ENCODE assay signal across 12 mouse cellular contexts in the genomic region with DNA sequence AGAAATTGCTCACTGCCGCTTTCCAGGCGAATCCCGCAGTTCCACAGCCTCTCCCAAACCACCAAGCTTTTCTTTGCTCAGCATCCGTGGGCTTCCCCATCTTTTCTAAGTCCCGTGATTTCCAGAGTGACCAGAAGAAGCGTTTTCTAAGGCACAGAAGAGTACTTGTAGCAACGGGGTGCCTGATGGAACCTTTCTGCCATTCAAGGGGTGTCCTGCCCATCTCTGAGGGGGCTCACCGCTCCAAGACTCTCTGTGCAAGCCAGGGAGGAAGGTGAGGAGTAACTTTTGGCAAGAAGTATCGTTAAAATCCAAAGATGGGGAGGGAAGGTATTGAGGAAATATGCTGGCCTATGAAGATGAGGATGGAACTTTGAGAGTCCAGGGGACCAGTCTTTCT. TPM values are rescaled to one million over a fixed set of nuclear protein-coding genes. Genes with fewer than 3 reads are reported as not detected.
DNase-seq lines count a peak whose midpoint lies in the region; ATAC-seq and TF ChIP-seq lines count a peak whose summit lies in the region.
"Had no signal": no experiment of that assay in that cellular context is flagged by ENCODE, and none has a peak within 500 bp of the region (broad histone marks: within the 10 kb centered on the region; RNA-seq: fewer than 3 reads in every experiment).

No protein-coding gene starts in this region.

- no peak overlapping the region for H3K9ac ChIP-seq in heart, adult 2 months (ENCODE audit: low read depth, low read length)
- H3K9ac ChIP-seq in lung, embryonic 14.5 days = peak overlapping the region; percentile 98
- no peak overlapping the region for H3K9ac ChIP-seq in limb, embryonic 11.5 days (ENCODE audit: low read length)
- peak overlapping the region; percentile 66; the same call in 1 of the 2 replicates for H3K9ac ChIP-seq in stomach, embryonic 15.5 days
- H3K9ac ChIP-seq in midbrain, embryonic 13.5 days (replicated peaks) = no peak overlapping the region
- H3K9ac ChIP-seq: midbrain, embryonic 12.5 days had no signal

- peak overlapping the region; percentile 87 for H3K27ac ChIP-seq in heart, embryonic 10.5 days
- H3K27ac ChIP-seq in heart, adult 2 months = no peak overlapping the region; the same call in 1 of the 2 replicates
- peak overlapping the region; percentile 98 for H3K27ac ChIP-seq in lung, embryonic 14.5 days (ENCODE audit: low read depth)
- peak overlapping the region; percentile 8; the same call in 1 of the 2 replicates for H3K27ac ChIP-seq in limb, embryonic 11.5 days (replicated peaks; ENCODE audit: low read depth, low read length)
- H3K27ac ChIP-seq in stomach, embryonic 15.5 days = peak overlapping the region; percentile 96
- no peak overlapping the region for H3K27ac ChIP-seq in midbrain, embryonic 13.5 days
- H3K27ac ChIP-seq: midbrain, embryonic 12.5 days had no signal

- DNase-seq in heart, embryonic 10.5 days (ENCODE audit: low spot score) = peak; percentile 72
- DNase-seq in heart, adult 2 months = no peak
- peak; percentile 53 for DNase-seq in lung, embryonic 14.5 days
- DNase-seq in lung, postnatal 10 days = no peak
- peak; percentile 45 for DNase-seq in limb, embryonic 11.5 days (ENCODE audit: low spot score)
- DNase-seq in spleen, postnatal 36 days (ENCODE audit: low spot score in 2 of 2) = no peak
- DNase-seq: gastrocnemius, postnatal 25 days; retina, postnatal 1 day had no signal

- no peak for TF ChIP-seq EP300 in heart, adult 2 months (IDR thresholded peaks at IDR 0.05; ENCODE audit: insufficient read depth, low read depth, low read length)

- TF ChIP-seq POLR2A in heart, adult 2 months (IDR thresholded peaks at IDR 0.05; ENCODE audit: insufficient read depth, low read depth, low read length) = no peak

- H3K9me3 ChIP-seq in heart, embryonic 10.5 days = no peaks in the 10 kb centered on the region
- no peaks in the 10 kb centered on the region for H3K9me3 ChIP-seq in lung, embryonic 14.5 days (ENCODE audit: low read depth, low read length)
- H3K9me3 ChIP-seq in limb, embryonic 11.5 days (ENCODE audit: control insufficient read depth, low read length) = no peaks in the 10 kb centered on the region
- no peaks in the 10 kb centered on the region for H3K9me3 ChIP-seq in stomach, embryonic 15.5 days
- H3K9me3 ChIP-seq in midbrain, embryonic 13.5 days = no peaks in the 10 kb centered on the region
- H3K9me3 ChIP-seq: midbrain, embryonic 12.5 days had no signal

- 2% methylated on average over 9 of the region's 9 CpGs for WGBS in heart, embryonic 10.5 days
- 9% methylated on average over 9 of the region's 9 CpGs for WGBS in heart, adult 2 months
- 2% methylated on average over 9 of the region's 9 CpGs for WGBS in lung, embryonic 14.5 days
- 3% methylated on average over 9 of the region's 9 CpGs for WGBS in limb, embryonic 11.5 days
- 15% methylated on average over 9 of the region's 9 CpGs for WGBS in stomach, embryonic 15.5 days
- WGBS in midbrain, embryonic 13.5 days = 1% methylated on average over 9 of the region's 9 CpGs

- H3K27me3 ChIP-seq in heart, embryonic 10.5 days (ENCODE audit: insufficient read depth, poor library complexity, severe bottlenecking) = peaks cover 100% of the 10 kb centered on the region
- H3K27me3 ChIP-seq in heart, adult 2 months (ENCODE audit: control insufficient read depth, insufficient read depth, low read length) = peaks cover 10% of the 10 kb centered on the region
- peaks cover 33% of the 10 kb centered on the region for H3K27me3 ChIP-seq in lung, embryonic 14.5 days (ENCODE audit: insufficient read depth, low read length)
- peaks cover 10% of the 10 kb centered on the region for H3K27me3 ChIP-seq in limb, embryonic 11.5 days (ENCODE audit: control insufficient read depth, insufficient read depth, low read length)
- no peaks in the 10 kb centered on the region for H3K27me3 ChIP-seq in stomach, embryonic 15.5 days (replicated peaks)
- peaks cover 99% of the 10 kb centered on the region for H3K27me3 ChIP-seq in midbrain, embryonic 13.5 days

- TF ChIP-seq CTCF in heart, adult 2 months (IDR thresholded peaks at IDR 0.05) = no peak
- TF ChIP-seq CTCF in lung, embryonic 14.5 days (IDR thresholded peaks at IDR 0.05; ENCODE audit: low read depth) = no peak

- H3K79me2 ChIP-seq in heart, adult 2 months (replicated peaks; ENCODE audit: control insufficient read depth, insufficient read depth, low read length) = no peaks in the 10 kb centered on the region

- ATAC-seq in lung, embryonic 14.5 days (ENCODE audit: insufficient read depth) = no peak
- ATAC-seq in limb, embryonic 11.5 days (ENCODE audit: insufficient number of reproducible peaks, low FRiP score, low TSS enrichment, low read depth) = no peak
- no peak for ATAC-seq in stomach, embryonic 15.5 days (ENCODE audit: insufficient read depth, low FRiP score, low read depth)
- ATAC-seq in midbrain, embryonic 13.5 days = no peak

- H3K36me3 ChIP-seq in heart, embryonic 10.5 days = no peaks in the 10 kb centered on the region
- H3K36me3 ChIP-seq in heart, adult 2 months (ENCODE audit: control insufficient read depth, insufficient read depth, low read length) = no peaks in the 10 kb centered on the region
- H3K36me3 ChIP-seq in lung, embryonic 14.5 days (ENCODE audit: insufficient read depth) = no peaks in the 10 kb centered on the region; the same call in 1 of the 2 replicates
- H3K36me3 ChIP-seq in limb, embryonic 11.5 days (ENCODE audit: control insufficient read depth, insufficient read depth, low read length) = no peaks in the 10 kb centered on the region
- H3K36me3 ChIP-seq in stomach, embryonic 15.5 days = no peaks in the 10 kb centered on the region
- H3K36me3 ChIP-seq in midbrain, embryonic 13.5 days = no peaks in the 10 kb centered on the region
- H3K36me3 ChIP-seq: midbrain, embryonic 12.5 days had no signal

- H3K4me1 ChIP-seq in heart, embryonic 10.5 days = peaks cover 14% of the 10 kb centered on the region
- no peaks in the 10 kb centered on the region for H3K4me1 ChIP-seq in heart, adult 2 months (ENCODE audit: control insufficient read depth, insufficient read depth, low read length)
- peaks cover 10% of the 10 kb centered on the region for H3K4me1 ChIP-seq in lung, embryonic 14.5 days (ENCODE audit: insufficient read depth)
- H3K4me1 ChIP-seq in limb, embryonic 11.5 days (ENCODE audit: control insufficient read depth, insufficient read depth, low read length) = peaks cover 59% of the 10 kb centered on the region
- H3K4me1 ChIP-seq in stomach, embryonic 15.5 days = peaks cover 15% of the 10 kb centered on the region; the same call in 1 of the 2 replicates
- peaks cover under 1% of the 10 kb centered on the region for H3K4me1 ChIP-seq in midbrain, embryonic 13.5 days (replicated peaks)

- intact Hi-C loops in heart, adult 2 months (cut with DNase I) = no loop called here

- H3K4me2 ChIP-seq in lung, embryonic 14.5 days = peak overlapping the region; percentile 79
- H3K4me2 ChIP-seq in limb, embryonic 11.5 days (ENCODE audit: low read depth, severe bottlenecking) = peak overlapping the region; percentile 61; the same call in 1 of the 2 replicates
- peak overlapping the region; percentile 59 for H3K4me2 ChIP-seq in stomach, embryonic 15.5 days
- H3K4me2 ChIP-seq in midbrain, embryonic 13.5 days (replicated peaks) = no peak overlapping the region
- H3K4me2 ChIP-seq: midbrain, embryonic 12.5 days had no signal

- peak overlapping the region; percentile 62 for H3K4me3 ChIP-seq in heart, embryonic 10.5 days
- no peak overlapping the region for H3K4me3 ChIP-seq in heart, adult 2 months
- peak overlapping the region; percentile 63 for H3K4me3 ChIP-seq in lung, embryonic 14.5 days (ENCODE audit: low read depth, low read length)
- no peak overlapping the region for H3K4me3 ChIP-seq in limb, embryonic 11.5 days (ENCODE audit: low read depth, low read length)
- H3K4me3 ChIP-seq in stomach, embryonic 15.5 days (replicated peaks) = peak overlapping the region; percentile 60
- no peak overlapping the region for H3K4me3 ChIP-seq in midbrain, embryonic 13.5 days (replicated peaks)
- H3K4me3 ChIP-seq: midbrain, embryonic 12.5 days had no signal

RNA-seq across cellular contexts. Expression of a gene that starts 0.5 kb away (rescaled TPM):
- polyA plus RNA-seq in heart, embryonic 10.5 days (2016; fragmentation: Nextera tagmentation; extraction: Ambion mirVana) = 0.07 and 1.5 TPM in 2 replicates
- total RNA-seq in heart, adult 2 months (2021) = not detected
- not detected in 2 replicates for polyA plus RNA-seq in heart, adult 2 months (2012; rRNA removed)
- 2.3 and 2.6 TPM in 2 replicates for polyA plus RNA-seq in lung, embryonic 14.5 days (2014; fragmentation: Nextera tagmentation; extraction: Ambion mirVana)
- polyA plus RNA-seq in limb, embryonic 11.5 days (2014; fragmentation: Nextera tagmentation; extraction: Ambion mirVana) = 0.99 and 1.4 TPM in 2 replicates
- polyA plus RNA-seq in stomach, embryonic 15.5 days (2015; fragmentation: Nextera tagmentation; extraction: Ambion mirVana) = 2.6 and 3.1 TPM in 2 replicates
- not detected in 2 replicates for polyA plus RNA-seq in midbrain, embryonic 13.5 days (2015; fragmentation: Nextera tagmentation; extraction: Ambion mirVana)
- total RNA-seq: gastrocnemius, postnatal 25 days; left cerebral cortex, adult 8-10 months had no signal
- polyA plus RNA-seq: midbrain, embryonic 12.5 days had no signal

RNA-seq across cellular contexts. Expression of a gene that starts 13.2 kb away (rescaled TPM):
- 4.3 and 10.3 TPM in 2 replicates for polyA plus RNA-seq in heart, embryonic 10.5 days (2016; fragmentation: Nextera tagmentation; extraction: Ambion mirVana)
- under 1 TPM; 0.11 to 0.21 TPM for total RNA-seq in heart, adult 2 months (2021)
- polyA plus RNA-seq in heart, adult 2 months (2012; rRNA removed) = 0.84 TPM in 1 of 2 replicates, not detected in the other
- polyA plus RNA-seq in lung, embryonic 14.5 days (2014; fragmentation: Nextera tagmentation; extraction: Ambion mirVana) = 14.4 and 15.2 TPM in 2 replicates
- 2.8 and 3.0 TPM in 2 replicates for polyA plus RNA-seq in limb, embryonic 11.5 days (2014; fragmentation: Nextera tagmentation; extraction: Ambion mirVana)
- 8.8 and 12.2 TPM in 2 replicates for polyA plus RNA-seq in stomach, embryonic 15.5 days (2015; fragmentation: Nextera tagmentation; extraction: Ambion mirVana)
- polyA plus RNA-seq in midbrain, embryonic 13.5 days (2015; fragmentation: Nextera tagmentation; extraction: Ambion mirVana) = 0.18 TPM in 1 of 2 replicates, not detected in the other
- total RNA-seq: left cerebral cortex, adult 8-10 months had no signal

RNA-seq across cellular contexts. Expression of a gene that starts 13.7 kb away (rescaled TPM):
- 0.17 and 1.4 TPM in 2 replicates for polyA plus RNA-seq in heart, embryonic 10.5 days (2016; fragmentation: Nextera tagmentation; extraction: Ambion mirVana)
- total RNA-seq in heart, adult 2 months (2021) = under 1 TPM; 0.14 to 0.34 TPM
- polyA plus RNA-seq in heart, adult 2 months (2012; rRNA removed) = 0.76 and 0.84 TPM in 2 replicates
- polyA plus RNA-seq in lung, embryonic 14.5 days (2014; fragmentation: Nextera tagmentation; extraction: Ambion mirVana) = 7.0 and 7.7 TPM in 2 replicates
- 1.0 and 1.3 TPM in 2 replicates for polyA plus RNA-seq in limb, embryonic 11.5 days (2014; fragmentation: Nextera tagmentation; extraction: Ambion mirVana)
- 4.4 and 5.3 TPM in 2 replicates for polyA plus RNA-seq in stomach, embryonic 15.5 days (2015; fragmentation: Nextera tagmentation; extraction: Ambion mirVana)
- not detected in 2 replicates for polyA plus RNA-seq in midbrain, embryonic 13.5 days (2015; fragmentation: Nextera tagmentation; extraction: Ambion mirVana)
- total RNA-seq: left cerebral cortex, adult 8-10 months had no signal
- polyA plus RNA-seq: midbrain, embryonic 12.5 days had no signal

RNA-seq across cellular contexts. Expression of a gene that starts 19.7 kb away (rescaled TPM):
- polyA plus RNA-seq in heart, embryonic 10.5 days (2016; fragmentation: Nextera tagmentation; extraction: Ambion mirVana) = 1.00 and 4.1 TPM in 2 replicates
- total RNA-seq in heart, adult 2 months (2021) = under 1 TPM in 1 of 2 experiments, not detected in 1; 0.20 TPM
- 0.32 and 0.43 TPM in 2 replicates for polyA plus RNA-seq in heart, adult 2 months (2012; rRNA removed)
- polyA plus RNA-seq in lung, embryonic 14.5 days (2014; fragmentation: Nextera tagmentation; extraction: Ambion mirVana) = 1.8 and 1.9 TPM in 2 replicates
- polyA plus RNA-seq in limb, embryonic 11.5 days (2014; fragmentation: Nextera tagmentation; extraction: Ambion mirVana) = 0.99 and 1.1 TPM in 2 replicates
- 1.3 and 2.2 TPM in 2 replicates for polyA plus RNA-seq in stomach, embryonic 15.5 days (2015; fragmentation: Nextera tagmentation; extraction: Ambion mirVana)
- polyA plus RNA-seq in midbrain, embryonic 13.5 days (2015; fragmentation: Nextera tagmentation; extraction: Ambion mirVana) = 0.07 and 0.09 TPM in 2 replicates
- total RNA-seq: left cerebral cortex, adult 8-10 months had no signal

RNA-seq across cellular contexts. Expression of a gene that starts 26.6 kb away (rescaled TPM):
- 0.58 and 6.0 TPM in 2 replicates for polyA plus RNA-seq in heart, embryonic 10.5 days (2016; fragmentation: Nextera tagmentation; extraction: Ambion mirVana)
- under 1 TPM; 0.26 to 0.45 TPM for total RNA-seq in heart, adult 2 months (2021)
- polyA plus RNA-seq in heart, adult 2 months (2012; rRNA removed) = 0.94 and 0.96 TPM in 2 replicates
- polyA plus RNA-seq in lung, embryonic 14.5 days (2014; fragmentation: Nextera tagmentation; extraction: Ambion mirVana) = 58.3 and 58.5 TPM in 2 replicates
- polyA plus RNA-seq in limb, embryonic 11.5 days (2014; fragmentation: Nextera tagmentation; extraction: Ambion mirVana) = 11.0 and 11.3 TPM in 2 replicates
- 19.8 and 20.2 TPM in 2 replicates for polyA plus RNA-seq in stomach, embryonic 15.5 days (2015; fragmentation: Nextera tagmentation; extraction: Ambion mirVana)
- polyA plus RNA-seq in midbrain, embryonic 13.5 days (2015; fragmentation: Nextera tagmentation; extraction: Ambion mirVana) = 0.08 and 0.17 TPM in 2 replicates
- total RNA-seq: left cerebral cortex, adult 8-10 months had no signal
- polyA plus RNA-seq: midbrain, embryonic 12.5 days had no signal

Comparison
In these comparisons a context has a peak if more than half of its experiments do, and no peak if none do; other contexts are left out.
1. DNase-seq: peak in heart, embryonic 10.5 days (single experiment), lung, embryonic 14.5 days (single experiment) and limb, embryonic 11.5 days (single experiment); none in heart, adult 2 months (0 of 2), lung, postnatal 10 days (single experiment) and spleen, postnatal 36 days (0 of 2).
2. H3K27ac ChIP-seq: peak in heart, embryonic 10.5 days (single experiment), lung, embryonic 14.5 days (single experiment), limb, embryonic 11.5 days (single experiment) and stomach, embryonic 15.5 days (single experiment); none in heart, adult 2 months (single experiment) and midbrain, embryonic 13.5 days (single experiment).
3. H3K4me3 ChIP-seq: peak in heart, embryonic 10.5 days (single experiment), lung, embryonic 14.5 days (single experiment) and stomach, embryonic 15.5 days (single experiment); none in heart, adult 2 months (single experiment), limb, embryonic 11.5 days (single experiment) and midbrain, embryonic 13.5 days (single experiment).
4. H3K9ac ChIP-seq: peak in lung, embryonic 14.5 days (single experiment) and stomach, embryonic 15.5 days (single experiment); none in heart, adult 2 months (single experiment), limb, embryonic 11.5 days (single experiment) and midbrain, embryonic 13.5 days (single experiment).